Mouse (Mus musculus) lung, adult 2 months (tissue): ENCODE data around the gene Sipa1l1. TPM values are rescaled to one million over a fixed set of nuclear protein-coding genes. Genes with fewer than 3 reads are reported as not detected.

ENCODE experiments used
- DNase-seq: peaks from one replicate; pipeline ENCODE4 v3.0.0; 2022
- H3K4me1 ChIP-seq: fragments of 200-500 bp; 2 replicates; pipeline ENCODE4 v1.6.1; 2011; ENCODE audit warnings: low read length; ENCODE audit not compliant: control insufficient read depth, insufficient read depth
- H3K4me3 ChIP-seq: fragments of 200-500 bp; replicated peaks from 2 replicates; pipeline ENCODE3; 2011; ENCODE audit warnings: low read depth, mild to moderate bottlenecking, control low read depth, low read length; ENCODE audit errors: extremely low read depth
- CTCF ChIP-seq: fragments of 200-500 bp; IDR thresholded peaks from 2 replicates; pipeline ENCODE4 v1.5.1; 2011; ENCODE audit warnings: mild to moderate bottlenecking, low read length, control low read depth; ENCODE audit not compliant: insufficient read depth
- POLR2A ChIP-seq: fragments of 200-500 bp; IDR thresholded peaks from 2 replicates; pipeline ENCODE4 v1.6.1; 2011; ENCODE audit warnings: low read depth, mild to moderate bottlenecking, control low read depth, low read length, borderline replicate concordance; ENCODE audit errors: extremely low read depth
- WGBS: fragments of 180-500 bp; shearing (Covaris S2); methylation state at CpG from one replicate; pipeline ENCODE4 v1.1.7; 2018; 5-methylcytosine and 5-hydroxymethylcytosine counted together
- polyA plus RNA-seq: library from polyadenylated mRNA; depleted of rRNA; stranded (reverse); fragments of >200 nt; gene quantifications from 2 replicates; pipeline ENCODE4 v1.2.3, GENCODE M21; 2012

Gene Sipa1l1
- polyA plus RNA-seq, 1 experiment: 26.9 TPM

DNA sequence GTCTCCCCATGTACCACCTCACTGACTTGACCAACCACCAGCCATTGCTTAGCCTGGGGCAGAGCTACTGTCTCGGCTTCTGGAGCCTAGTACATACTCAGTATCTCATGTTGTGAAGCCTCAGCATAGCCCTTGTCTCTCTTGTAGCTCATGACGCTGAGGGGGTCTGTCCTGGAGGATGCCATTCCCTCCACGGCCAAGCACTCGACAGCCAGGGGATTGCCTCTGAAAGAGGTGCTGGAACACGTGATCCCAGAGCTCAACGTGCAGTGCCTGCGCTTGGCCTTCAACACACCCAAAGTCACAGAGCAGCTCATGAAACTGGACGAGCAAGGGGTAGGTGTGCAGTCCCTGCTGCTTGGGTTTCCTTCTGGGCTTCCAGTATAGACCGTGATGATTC, 193.7 kb downstream of the Sipa1l1 start:
- Histone ChIP-seq H3K4me1 (no peaks in the 10 kb centered on the region; the same call in 1 of the 2 replicates), H3K4me3 (no peak overlapping the region)
- no peak for TF ChIP-seq POLR2A
- TF ChIP-seq CTCF: no peak
- 97% methylated on average over 9 of the region's 9 CpGs for WGBS
- DNase-seq: no peak

DNA sequence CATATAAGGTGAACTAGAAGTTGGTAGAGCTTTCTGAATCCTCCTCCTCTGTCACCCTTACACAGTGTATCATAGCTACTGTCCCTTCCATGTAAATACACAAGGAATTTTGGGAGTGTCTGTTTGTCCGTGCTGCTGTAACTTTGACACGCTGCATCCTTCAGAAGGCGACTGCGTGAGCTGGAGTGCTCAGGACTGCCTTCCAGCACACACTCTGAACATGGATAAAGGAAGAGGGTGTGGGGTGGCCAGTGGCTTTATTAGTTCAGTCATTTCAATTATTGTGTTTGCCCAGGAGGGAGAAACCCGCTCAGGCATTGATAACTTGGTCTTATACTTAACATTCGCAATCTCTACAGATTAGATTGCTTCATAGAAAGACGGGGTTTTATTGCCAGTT, 195.1 kb downstream of the Sipa1l1 start:
- no peak for DNase-seq

DNA sequence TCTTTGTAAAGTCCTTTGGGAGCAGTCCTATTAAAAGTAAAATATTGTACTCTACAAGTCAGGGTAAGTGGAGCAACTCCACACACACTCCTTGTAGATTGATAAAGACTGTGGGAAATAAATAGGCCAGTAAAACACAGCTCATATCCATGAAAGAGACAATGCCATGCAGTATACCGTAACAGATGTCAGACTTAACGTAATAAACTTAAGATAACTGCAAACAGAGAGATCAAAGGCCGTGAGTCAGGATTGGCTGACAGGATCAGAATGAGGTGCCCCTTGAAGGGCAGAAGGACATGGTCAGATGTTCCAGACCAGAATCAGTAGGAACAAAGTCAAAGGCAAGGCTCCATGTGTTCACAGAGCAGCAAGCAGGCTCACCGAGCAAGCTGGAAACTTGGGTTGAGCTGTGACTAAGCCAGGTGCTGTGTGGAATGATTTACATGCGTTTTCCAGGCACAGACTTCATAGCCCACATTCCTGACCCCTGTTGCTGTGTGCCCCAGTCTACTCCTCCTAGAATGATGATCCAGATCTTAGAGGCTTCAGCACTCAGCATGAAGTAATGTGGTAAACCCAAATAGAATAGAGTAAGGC, 196.3 kb downstream of the Sipa1l1 start:
- H3K4me3 ChIP-seq: no peak overlapping the region
- H3K4me1 ChIP-seq: peaks cover 3% of the 10 kb centered on the region; the same call in 1 of the 2 replicates
- WGBS: 68% methylated on average over 5 of the region's 5 CpGs
- no peak for DNase-seq
- TF ChIP-seq CTCF: no peak
- no peak for TF ChIP-seq POLR2A

More for the DNA sequence above, 195.1 kb downstream of the Sipa1l1 start:
- TF ChIP-seq CTCF: no peak
- no peak for TF ChIP-seq POLR2A
- 92% methylated on average over 7 of the region's 7 CpGs for WGBS
- Histone ChIP-seq H3K4me1 (no peaks in the 10 kb centered on the region; the same call in 1 of the 2 replicates), H3K4me3 (no peak overlapping the region)

DNA sequence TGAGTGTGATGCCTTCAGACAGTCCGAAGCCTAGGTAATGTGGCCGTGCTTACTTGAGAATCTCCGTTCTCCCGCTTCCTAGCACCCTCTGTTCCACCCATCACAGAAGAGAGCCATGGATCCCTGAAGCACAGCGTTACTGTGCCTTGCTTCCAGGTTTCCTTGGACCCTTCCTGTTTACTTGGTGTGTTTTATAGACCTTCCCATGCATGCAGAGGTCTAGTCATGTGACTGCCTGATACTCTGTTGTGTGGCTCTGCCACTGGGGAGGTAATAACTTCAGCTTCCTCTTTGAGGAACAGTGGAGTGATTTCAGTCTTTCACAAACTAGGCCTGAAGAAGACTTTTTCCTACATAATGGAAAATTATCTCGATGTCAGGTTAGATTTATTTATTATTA, 197.6 kb downstream of the Sipa1l1 start:
- Histone ChIP-seq H3K4me1 (peaks cover 3% of the 10 kb centered on the region; the same call in 1 of the 2 replicates), H3K4me3 (no peak overlapping the region)
- TF ChIP-seq CTCF (no peak), POLR2A (no peak)
- WGBS: 69% methylated on average over 6 of the region's 6 CpGs
- no peak for DNase-seq

DNA sequence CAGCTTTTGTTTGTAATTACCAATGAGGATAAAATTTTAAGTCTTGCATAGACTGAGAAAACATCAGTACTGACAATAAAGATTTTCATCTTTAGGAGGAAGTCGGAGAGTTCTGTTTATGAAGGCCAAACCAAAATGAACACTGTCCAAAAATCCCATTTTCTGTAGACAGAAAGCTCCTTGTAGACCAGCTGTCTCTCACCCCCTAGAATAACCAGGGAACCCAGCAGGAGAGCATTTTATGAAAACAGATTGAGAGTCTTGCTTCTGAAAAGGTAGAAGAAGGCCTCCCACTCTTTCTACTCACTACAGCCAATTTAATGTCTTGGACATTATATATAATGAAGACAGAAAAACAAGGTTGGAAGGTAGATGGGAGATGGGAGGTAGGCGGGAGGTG, 198.2 kb downstream of the Sipa1l1 start:
- Histone ChIP-seq H3K4me1 (peaks cover 3% of the 10 kb centered on the region; the same call in 1 of the 2 replicates), H3K4me3 (no peak overlapping the region)
- no peak for TF ChIP-seq CTCF
- DNase-seq: no peak
- WGBS: 86% methylated on average over 2 of the region's 2 CpGs

DNA sequence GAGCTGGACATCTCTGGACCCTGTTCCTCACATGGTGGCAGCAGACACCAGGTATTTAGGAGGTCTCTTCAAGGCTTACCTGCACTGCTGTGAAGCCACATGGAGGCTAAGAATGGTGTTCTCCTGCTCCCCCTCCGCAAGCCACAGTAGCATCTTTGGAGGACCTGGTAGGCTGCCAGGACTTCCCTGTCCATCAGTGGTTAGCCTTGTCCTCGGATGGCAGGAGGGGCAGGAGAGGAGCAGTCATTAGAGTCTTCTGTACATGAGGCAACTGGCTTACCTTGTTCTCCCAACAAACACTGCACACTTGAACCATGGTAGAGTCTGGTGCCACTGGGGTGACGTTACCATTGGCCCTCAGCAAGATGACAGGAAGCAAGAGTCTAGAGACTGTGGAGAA, 198.9 kb downstream of the Sipa1l1 start:
- no peak for TF ChIP-seq CTCF
- no peak for TF ChIP-seq POLR2A
- DNase-seq: no peak
- Histone ChIP-seq H3K4me1 (peaks cover 3% of the 10 kb centered on the region; the same call in 1 of the 2 replicates), H3K4me3 (no peak overlapping the region)
- WGBS: 93% methylated on average over 3 of the region's 3 CpGs

DNA sequence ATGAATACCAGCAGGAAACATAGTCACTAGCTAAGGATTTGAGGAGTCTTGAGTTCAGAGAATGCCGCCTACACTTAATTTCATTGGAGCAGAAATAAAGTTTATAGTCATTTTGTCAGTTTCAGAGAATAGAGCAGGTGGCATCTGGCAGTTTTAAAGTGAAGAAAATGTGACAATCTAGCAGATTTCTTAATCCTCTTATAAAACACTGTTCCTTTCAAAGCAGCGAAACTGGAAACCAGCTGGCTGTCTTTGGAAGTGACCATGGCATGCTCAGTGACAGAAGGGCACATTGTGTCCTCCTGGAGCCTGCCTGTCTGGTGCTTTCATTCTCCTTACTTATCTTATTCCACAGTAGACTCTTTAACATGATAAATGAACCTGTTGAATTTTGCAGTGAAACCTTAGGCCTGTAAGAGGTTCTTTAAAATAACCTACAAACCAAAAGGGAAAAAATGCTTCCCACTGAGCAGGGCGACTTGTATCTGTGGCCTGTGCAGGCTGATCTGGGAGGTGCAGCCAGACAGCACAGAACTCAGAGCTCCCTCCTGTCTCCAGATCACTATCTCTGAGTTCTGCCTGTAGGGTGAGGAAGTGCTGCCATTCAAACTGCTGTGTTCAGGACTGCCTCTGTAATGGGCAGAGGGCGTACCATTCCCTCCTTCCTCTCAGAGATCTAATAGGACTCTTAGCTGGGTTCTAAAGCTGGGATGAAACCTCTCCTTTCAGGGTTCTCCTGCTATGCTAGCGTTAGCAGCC, 200.5 kb downstream of the Sipa1l1 start:
- no peak for DNase-seq
- WGBS: 64% methylated on average over 5 of the region's 5 CpGs
- TF ChIP-seq POLR2A (no peak), CTCF (no peak)
- Histone ChIP-seq H3K4me1 (peaks cover 9% of the 10 kb centered on the region), H3K4me3 (no peak overlapping the region)

DNA sequence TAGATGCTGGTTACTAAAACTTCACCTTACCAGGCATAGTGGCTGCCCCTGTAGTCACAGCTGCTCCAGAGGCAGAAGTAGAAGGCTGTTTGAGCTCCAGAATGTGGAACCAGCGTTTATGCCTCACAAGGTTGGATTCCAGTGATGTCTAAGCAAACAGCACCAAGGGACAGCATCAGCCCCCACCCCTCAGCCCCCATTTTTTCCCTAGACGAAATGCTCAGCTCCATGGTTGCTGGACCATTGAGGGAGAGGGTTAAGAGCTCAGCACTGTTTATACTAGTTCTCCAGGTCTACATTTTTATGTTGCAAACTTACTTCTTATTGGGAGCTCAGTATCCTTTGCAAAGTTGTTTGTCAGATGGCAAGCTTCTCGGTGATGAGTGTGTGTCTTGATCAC, 202.1 kb downstream of the Sipa1l1 start:
- Histone ChIP-seq H3K4me3 (no peak overlapping the region), H3K4me1 (peaks cover 14% of the 10 kb centered on the region)
- WGBS: 83% methylated on average over 3 of the region's 3 CpGs
- DNase-seq: no peak
- no peak for TF ChIP-seq POLR2A
- TF ChIP-seq CTCF: no peak

DNA sequence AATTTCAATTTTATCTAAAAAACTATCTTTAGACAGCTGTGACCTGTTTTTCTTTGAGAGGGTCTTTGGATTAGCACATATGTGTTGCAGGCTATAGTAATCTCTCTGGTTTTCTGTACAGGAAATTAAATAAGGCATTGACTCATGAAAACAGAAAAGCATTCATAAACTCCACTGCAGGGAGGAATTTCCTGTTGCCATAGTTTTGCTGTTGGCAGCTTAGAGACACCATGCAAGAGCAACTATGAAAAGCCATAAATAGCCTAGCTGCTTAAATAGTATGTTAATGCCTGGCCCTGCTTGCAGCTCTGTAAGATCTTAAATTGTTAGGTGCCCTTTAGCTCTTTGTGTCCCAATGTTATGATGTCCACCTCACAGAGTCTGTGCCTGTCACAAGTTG, 204.9 kb downstream of the Sipa1l1 start:
- no peak for DNase-seq

DNA sequence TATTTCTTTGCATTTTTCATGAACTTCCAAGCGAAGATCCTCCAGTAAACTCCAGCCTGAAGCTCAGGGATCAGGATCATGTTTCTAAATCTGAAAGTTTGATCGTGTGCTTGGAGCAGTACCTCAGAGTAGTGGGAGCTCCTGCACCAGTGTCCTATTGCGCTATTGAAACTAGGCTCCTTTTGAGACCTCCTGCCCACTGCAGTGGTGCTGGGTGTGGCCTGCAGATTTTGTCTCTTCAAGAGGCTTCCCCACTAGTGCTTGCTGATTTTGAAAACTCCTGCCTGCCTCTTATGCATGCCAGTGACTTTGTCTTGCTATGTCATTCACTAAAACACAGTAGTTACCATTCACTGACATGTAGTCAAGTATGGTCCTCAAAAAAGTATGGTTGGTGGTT, 213.8 kb downstream of the Sipa1l1 start:
- TF ChIP-seq POLR2A (no peak), CTCF (no peak)
- no peak overlapping the region for H3K4me3 ChIP-seq
- H3K4me1 ChIP-seq: peaks cover 2% of the 10 kb centered on the region; the same call in 1 of the 2 replicates
- 75% methylated on average over 3 of the region's 3 CpGs for WGBS
- no peak for DNase-seq

More for the DNA sequence above, 204.9 kb downstream of the Sipa1l1 start:
- no peak overlapping the region for H3K4me3 ChIP-seq
- no peak for TF ChIP-seq CTCF
- no peak for TF ChIP-seq POLR2A
- peaks cover 16% of the 10 kb centered on the region for H3K4me1 ChIP-seq
